Mouse (Mus musculus) myocyte (in vitro differentiated cells): ENCODE measurements around the gene Limch1.

Experiments
- E2F4 ChIP-seq: IDR thresholded peaks from one replicate; pipeline ENCODE4 v1.6.1; 2011; ENCODE audit warnings: mild to moderate bottlenecking, control low read depth, moderate library complexity; ENCODE audit not compliant: insufficient read depth
- MAX ChIP-seq: IDR thresholded peaks from one replicate; pipeline ENCODE4 v1.6.1; 2011; ENCODE audit warnings: low read depth, mild to moderate bottlenecking, control low read depth
- MYOD1 ChIP-seq, 3 experiments: IDR thresholded peaks; one replicate each; pipeline ENCODE4 v1.6.1; 2011; ENCODE audit warnings: control low read depth in 2 of 3, low read depth in 2 of 3, mild to moderate bottlenecking in 2 of 3, moderate library complexity in 1 of 3; ENCODE audit not compliant: insufficient read length in 2 of 3, control insufficient read depth in 1 of 3
- MYOG ChIP-seq, 3 experiments: IDR thresholded peaks; one replicate each; pipeline ENCODE4 v1.6.1; 2011; ENCODE audit warnings: control low read depth in 2 of 3, low read depth in 2 of 3, mild to moderate bottlenecking in 2 of 3; ENCODE audit not compliant: insufficient read length in 2 of 3, control insufficient read depth in 1 of 3, insufficient read depth in 1 of 3
- POLR2A ChIP-seq: IDR thresholded peaks from one replicate; pipeline ENCODE4 v1.6.1; 2011; ENCODE audit warnings: low read depth, mild to moderate bottlenecking, control low read depth, moderate library complexity; ENCODE audit not compliant: insufficient read length
- POLR2AphosphoS2 ChIP-seq: IDR thresholded peaks from one replicate; pipeline ENCODE4 v1.6.1; 2011; ENCODE audit warnings: low read depth, control low read depth; ENCODE audit not compliant: insufficient read length
- REST ChIP-seq: IDR thresholded peaks from one replicate; pipeline ENCODE4 v1.6.1; 2011; ENCODE audit warnings: mild to moderate bottlenecking, control low read depth, moderate library complexity; ENCODE audit not compliant: insufficient read depth, insufficient read length
- SRF ChIP-seq: IDR thresholded peaks from one replicate; pipeline ENCODE4 v1.6.1; 2011; ENCODE audit warnings: low read depth; ENCODE audit not compliant: control insufficient read depth, insufficient read length
- TCF12 ChIP-seq: IDR thresholded peaks from one replicate; pipeline ENCODE4 v1.6.1; 2011; ENCODE audit warnings: mild to moderate bottlenecking, control low read depth; ENCODE audit not compliant: poor library complexity, insufficient read depth, severe bottlenecking
- TCF3 ChIP-seq: IDR thresholded peaks from one replicate; pipeline ENCODE4 v1.6.1; 2011; ENCODE audit warnings: low read depth, control low read depth; ENCODE audit not compliant: insufficient read length
- USF1 ChIP-seq: IDR thresholded peaks from one replicate; pipeline ENCODE4 v1.6.1; 2011; ENCODE audit warnings: low read depth, mild to moderate bottlenecking, control low read depth, moderate library complexity

GRCm38 (mm10) chr5:67091766-67092165 lies 346.1 kb downstream of the Limch1 start:
- TF ChIP-seq POLR2A (no peak), POLR2AphosphoS2 (no peak), MYOG (IDR thresholded peaks at IDR 0.05; ENCODE audit: control insufficient read depth in 1 of 3, insufficient read depth in 1 of 3, insufficient read length in 2 of 3, low read depth in 2 of 3) (no peak), USF1 (no peak), MAX (no peak), E2F4 (no peak), REST (no peak), SRF (no peak), TCF12 (no peak), TCF3 (no peak), MYOD1 (IDR thresholded peaks at IDR 0.05; ENCODE audit: control insufficient read depth in 1 of 3, insufficient read length in 2 of 3, low read depth in 2 of 3) (no peak)
